Mouse (Mus musculus): ENCODE measurements around the gene Bag2.

Gene Bag2

GRCm38 (mm10) chr1:33757491-33758041, at the start of gene Bag2:
Gene Bag2, minus strand, starts transcription at chr1:33757795.
- DNase-seq (ENCODE audit: low read depth, low spot score) = no peak

GRCm38 (mm10) chr1:33803323-33803722, 45.7 kb upstream of the Bag2 start:
- DNase-seq (ENCODE audit: low read depth, low spot score) = peak; percentile 35

- DNase-seq (ENCODE audit: low read depth, low spot score) = no peak
Observed at GRCm38 (mm10) chr1:33799620-33800019, 42.0 kb upstream of the Bag2 start.

GRCm38 (mm10) chr1:33788493-33788892, 30.9 kb upstream of the Bag2 start:
- no peak for DNase-seq (ENCODE audit: low read depth, low spot score)

GRCm38 (mm10) chr1:33788072-33788471, 30.5 kb upstream of the Bag2 start:
- DNase-seq (ENCODE audit: low read depth, low spot score) = no peak

GRCm38 (mm10) chr1:33784561-33784960, 27.0 kb upstream of the Bag2 start:
- DNase-seq (ENCODE audit: low read depth, low spot score) = no peak

- no peak for DNase-seq (ENCODE audit: low read depth, low spot score)
Observed at GRCm38 (mm10) chr1:33776175-33776611, 18.6 kb upstream of the Bag2 start.

- DNase-seq (ENCODE audit: low read depth, low spot score) = peak; percentile 57
Observed at GRCm38 (mm10) chr1:33772106-33772505, 14.5 kb upstream of the Bag2 start.

- DNase-seq (ENCODE audit: low read depth, low spot score) = no peak
Observed at GRCm38 (mm10) chr1:33771621-33772020, 14.0 kb upstream of the Bag2 start.

GRCm38 (mm10) chr1:33768827-33769226, 11.2 kb upstream of the Bag2 start:
- no peak for DNase-seq (ENCODE audit: low read depth, low spot score)

- DNase-seq (ENCODE audit: low read depth, low spot score) = no peak
Observed at GRCm38 (mm10) chr1:33768091-33768787, 10.6 kb upstream of the Bag2 start.

- no peak for DNase-seq (ENCODE audit: low read depth, low spot score)
Observed at GRCm38 (mm10) chr1:33766520-33767508, 9.2 kb upstream of the Bag2 start.

- no peak for DNase-seq (ENCODE audit: low read depth, low spot score)
Observed at GRCm38 (mm10) chr1:33765468-33766080, 8.0 kb upstream of the Bag2 start.

GRCm38 (mm10) chr1:33763826-33764225, 6.2 kb upstream of the Bag2 start:
- no peak for DNase-seq (ENCODE audit: low read depth, low spot score)

GRCm38 (mm10) chr1:33758488-33758887, 893 bp upstream of the Bag2 start:
- DNase-seq (ENCODE audit: low read depth, low spot score) = no peak

- no peak for DNase-seq (ENCODE audit: low read depth, low spot score)
Observed at GRCm38 (mm10) chr1:33757033-33757413, 572 bp downstream of the Bag2 start.

- no peak for DNase-seq (ENCODE audit: low read depth, low spot score)
Observed at GRCm38 (mm10) chr1:33756258-33757032, 1.1 kb downstream of the Bag2 start.

GRCm38 (mm10) chr1:33755799-33756198, 1.8 kb downstream of the Bag2 start:
- no peak for DNase-seq (ENCODE audit: low read depth, low spot score)

- no peak for DNase-seq (ENCODE audit: low read depth, low spot score)
Observed at GRCm38 (mm10) chr1:33754965-33755735, 2.4 kb downstream of the Bag2 start.

- DNase-seq (ENCODE audit: low read depth, low spot score) = no peak
Observed at GRCm38 (mm10) chr1:33754089-33754488, 3.5 kb downstream of the Bag2 start.

Measured in telencephalon, adult 2 months (tissue).